Comparison of ENCODE assay signal across 9 mouse cellular contexts in the genomic region with DNA sequence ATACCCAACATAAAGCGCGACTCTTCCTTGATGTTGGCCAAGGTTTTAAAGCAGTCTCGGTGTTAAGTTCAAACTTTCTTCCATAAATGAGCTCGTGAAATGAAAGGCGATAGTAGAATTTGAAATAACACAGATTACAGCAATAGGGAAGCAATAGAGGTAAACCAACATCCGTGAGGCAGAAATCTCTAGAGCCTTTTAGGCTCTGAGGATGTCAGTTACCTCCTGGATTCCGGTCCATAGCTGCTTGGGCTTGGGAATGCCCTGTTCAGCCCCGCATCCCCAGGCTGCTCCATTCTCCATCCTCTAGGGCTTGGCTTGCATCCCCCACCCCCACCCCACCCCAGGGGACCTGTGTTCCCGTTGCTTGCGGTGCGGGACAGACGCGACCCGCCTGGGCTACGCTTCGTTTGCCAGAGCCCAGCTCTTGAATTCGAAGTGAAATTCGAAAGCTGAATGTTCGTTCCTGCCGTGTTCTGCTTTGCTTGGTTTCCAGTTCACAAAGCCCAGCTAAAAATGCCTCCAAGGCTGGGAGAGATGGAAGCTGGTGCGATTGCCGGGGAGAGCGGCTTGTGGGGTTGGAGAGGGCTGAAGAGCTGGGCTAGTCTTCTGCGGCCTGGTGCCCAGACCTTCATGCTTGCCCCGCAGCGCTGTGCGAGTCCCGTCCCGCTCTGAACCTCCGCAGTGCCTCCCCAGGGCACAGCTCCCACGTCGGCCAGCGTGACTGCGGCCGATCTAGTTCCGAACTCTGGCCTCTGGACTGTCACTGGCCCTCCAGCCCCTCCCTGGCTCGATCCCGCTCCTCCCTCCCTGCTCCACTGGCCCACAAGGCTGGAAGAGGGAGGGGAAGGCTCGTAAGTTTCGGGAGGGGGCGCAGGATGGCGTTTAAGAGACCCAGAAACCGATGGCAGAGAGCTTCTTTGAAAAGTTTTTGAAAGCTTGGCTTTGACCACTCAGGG. TPM values are rescaled to one million over a fixed set of nuclear protein-coding genes. Genes with fewer than 3 reads are reported as not detected.
DNase-seq lines count a peak whose midpoint lies in the region; ATAC-seq lines count a peak whose summit lies in the region.
"Had no signal": no experiment of that assay in that cellular context is flagged by ENCODE, and none has a peak within 500 bp of the region (broad histone marks: within the 10 kb centered on the region; RNA-seq: fewer than 3 reads in every experiment).

No protein-coding gene starts in this region.

- peaks cover 19% of the 10 kb centered on the region for H3K27me3 ChIP-seq in forebrain, embryonic 11.5 days (ENCODE audit: control insufficient read depth, insufficient read depth, low read length)
- H3K27me3 ChIP-seq in limb, embryonic 13.5 days, result peaks cover 87% of the 10 kb centered on the region

- no peaks in the 10 kb centered on the region for H3K9me3 ChIP-seq in forebrain, embryonic 11.5 days (ENCODE audit: control insufficient read depth, low read length)
- H3K9me3 ChIP-seq in limb, embryonic 13.5 days, result no peaks in the 10 kb centered on the region

- peak overlapping the region; percentile 39 for H3K4me3 ChIP-seq in forebrain, embryonic 11.5 days (ENCODE audit: low read depth, low read length)
- H3K4me3 ChIP-seq in limb, embryonic 13.5 days, result peak overlapping the region; percentile 24

- H3K4me1 ChIP-seq in forebrain, embryonic 11.5 days (replicated peaks; ENCODE audit: control insufficient read depth, insufficient read depth, low read length), result peaks cover 15% of the 10 kb centered on the region
- peaks cover 21% of the 10 kb centered on the region for H3K4me1 ChIP-seq in limb, embryonic 13.5 days

- no peaks in the 10 kb centered on the region for H3K36me3 ChIP-seq in forebrain, embryonic 11.5 days (ENCODE audit: control insufficient read depth, insufficient read depth, low read length)
- H3K36me3 ChIP-seq in limb, embryonic 13.5 days, result no peaks in the 10 kb centered on the region

- peak overlapping the region; percentile 69 for H3K4me2 ChIP-seq in forebrain, embryonic 11.5 days (ENCODE audit: low read depth, low read length, severe bottlenecking)
- H3K4me2 ChIP-seq in limb, embryonic 13.5 days (replicated peaks), result peak overlapping the region; percentile 45

- peak; percentile 34 for DNase-seq in kidney, adult 18-20 months
- DNase-seq in kidney, postnatal 10 days, result no peak
- DNase-seq in ES-CJ7 (ENCODE audit: low read depth, low spot score), result peak; percentile 54
- DNase-seq in forebrain, embryonic 11.5 days (ENCODE audit: low spot score), result peak; percentile 78
- no peak for DNase-seq in urinary bladder, postnatal 36 days (ENCODE audit: low spot score in 2 of 2)
- DNase-seq in gastrocnemius, postnatal 14 days, result no peak
- no peak for DNase-seq in frontal cortex, postnatal 14 days (ENCODE audit: low spot score in 2 of 2)

- H3K9ac ChIP-seq in forebrain, embryonic 11.5 days (ENCODE audit: low read length), result peak overlapping the region; percentile 79
- no peak overlapping the region for H3K9ac ChIP-seq in limb, embryonic 13.5 days

- intact Hi-C loops in gastrocnemius, postnatal 14 days (cut with DNase I; ENCODE audit: low total_unique reads), result no loop called here

- ATAC-seq in forebrain, embryonic 11.5 days (replicated peaks; ENCODE audit: low FRiP score), result peak; percentile 73
- ATAC-seq in limb, embryonic 13.5 days (ENCODE audit: low FRiP score, low read depth), result peak; percentile 33; the same call in 1 of the 2 replicates

- peak overlapping the region; percentile 63 for H3K27ac ChIP-seq in forebrain, embryonic 11.5 days (ENCODE audit: low read depth, low read length)
- no peak overlapping the region for H3K27ac ChIP-seq in limb, embryonic 13.5 days

- WGBS in forebrain, embryonic 11.5 days, result under 1% methylated on average over 43 of the region's 43 CpGs
- WGBS in limb, embryonic 13.5 days, result under 1% methylated on average over 43 of the region's 43 CpGs

RNA-seq across cellular contexts. Expression of gene Fezf1, which starts 5.5 kb away (rescaled TPM):
- 34.9 and 37.0 TPM in 2 replicates for polyA plus RNA-seq in forebrain, embryonic 11.5 days (2014; fragmentation: Nextera tagmentation; extraction: Ambion mirVana)
- not detected in 2 replicates for polyA plus RNA-seq in limb, embryonic 13.5 days (2015; fragmentation: Nextera tagmentation; extraction: Ambion mirVana)
- not detected for total RNA-seq in gastrocnemius, postnatal 14 days (2021)
- polyA plus RNA-seq: spleen, adult 2 months had no signal

Comparison
In these comparisons a context has a peak if more than half of its experiments do, and no peak if none do; other contexts are left out.
1. DNase-seq: peak in kidney, adult 18-20 months (single experiment), ES-CJ7 (single experiment) and forebrain, embryonic 11.5 days (single experiment); none in kidney, postnatal 10 days (single experiment), urinary bladder, postnatal 36 days (0 of 2), gastrocnemius, postnatal 14 days (single experiment) and frontal cortex, postnatal 14 days (0 of 2).
2. RNA of gene Fezf1, which starts 5.5 kb away (polyA plus RNA-seq): 34.9 to 37.0 TPM in forebrain, embryonic 11.5 days; not detected in limb, embryonic 13.5 days; every median in the first group is over 10 times any median in the second.